Mouse (Mus musculus): Measurements from ENCODE around the gene Fndc4.
A peak's percentile ranks its signal among the peaks of the same experiment; 100 is the strongest.

Gene Fndc4

GRCm38 (mm10) chr5:31295606-31296141 lies at the start of gene Fndc4:
Fndc4 (minus strand) TSS chr5:31296080.
- peak; percentile 83 for DNase-seq

- peak; percentile 83 for DNase-seq
Measured at GRCm38 (mm10) chr5:31328255-31328654, 32.4 kb upstream of the Fndc4 start.

- peak; percentile 8 for DNase-seq
Measured at GRCm38 (mm10) chr5:31326850-31327249, 31.0 kb upstream of the Fndc4 start.

DNA sequence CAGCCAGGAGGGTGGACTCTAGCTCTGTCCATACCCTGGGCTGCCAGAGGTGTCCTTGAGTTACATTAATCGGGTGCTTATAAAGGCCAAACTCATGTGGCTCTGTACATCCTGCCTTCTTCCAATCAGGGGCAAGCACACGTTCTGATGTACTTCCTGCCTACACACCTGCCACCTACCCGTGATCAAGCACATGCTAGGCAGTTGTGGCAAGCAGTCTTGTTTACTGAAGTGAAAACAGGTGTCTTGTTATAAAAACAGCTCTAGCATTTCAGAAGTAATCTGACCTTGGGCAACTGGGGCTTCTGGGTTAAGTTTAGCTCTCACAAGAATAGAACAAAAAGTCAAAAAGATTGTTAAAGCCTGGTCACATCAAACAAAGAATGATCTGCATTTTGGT lies 28.2 kb upstream of the Fndc4 start:
- DNase-seq, result no peak

- no peak for DNase-seq
Measured at GRCm38 (mm10) chr5:31322776-31323175, 26.9 kb upstream of the Fndc4 start.

DNA sequence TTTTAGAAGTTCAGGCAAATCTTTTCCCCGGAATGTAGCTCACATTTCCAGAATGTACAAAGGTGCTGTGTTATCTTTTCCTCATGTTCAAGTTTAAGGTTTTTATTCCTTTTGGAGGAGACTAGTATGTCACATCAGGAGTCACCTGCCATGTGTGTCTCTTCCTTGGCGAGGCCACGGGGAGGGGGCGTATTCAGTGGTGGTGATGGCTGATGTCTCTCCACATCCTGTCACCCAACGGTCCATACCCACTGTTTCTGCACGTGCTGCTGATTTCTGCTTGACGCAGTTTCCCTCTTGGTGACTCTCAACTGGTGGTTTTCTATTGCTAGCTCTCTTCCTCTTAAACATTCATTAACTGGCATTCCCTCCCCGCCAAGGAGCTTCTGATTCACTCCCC lies 16.9 kb upstream of the Fndc4 start:
- DNase-seq, result no peak

GRCm38 (mm10) chr5:31303093-31303492 lies 7.2 kb upstream of the Fndc4 start:
- DNase-seq, result no peak

GRCm38 (mm10) chr5:31301866-31302265 lies 6.0 kb upstream of the Fndc4 start:
- DNase-seq, result no peak

DNA sequence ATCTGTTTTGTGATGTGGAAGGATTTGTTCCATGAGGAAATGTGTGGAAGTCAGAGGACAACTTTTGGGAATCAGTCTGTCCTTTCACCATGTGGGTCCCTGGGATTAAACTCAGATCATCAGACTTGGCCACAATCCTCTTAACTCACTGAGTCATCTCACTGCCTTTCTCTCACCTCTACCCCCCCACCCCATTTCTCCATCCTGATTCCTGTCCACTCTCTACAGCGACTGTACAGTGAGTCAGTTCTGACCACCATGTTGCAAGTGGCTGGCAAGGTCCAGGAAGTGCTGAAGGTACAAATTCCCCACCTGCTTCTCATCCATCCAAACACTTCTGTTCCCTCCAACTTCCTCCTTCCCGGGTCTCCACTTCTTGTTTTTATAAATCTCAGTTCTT lies 2.6 kb upstream of the Fndc4 start:
- no peak for DNase-seq

- DNase-seq, result no peak
Measured at GRCm38 (mm10) chr5:31297981-31298380, 2.1 kb upstream of the Fndc4 start.

DNA sequence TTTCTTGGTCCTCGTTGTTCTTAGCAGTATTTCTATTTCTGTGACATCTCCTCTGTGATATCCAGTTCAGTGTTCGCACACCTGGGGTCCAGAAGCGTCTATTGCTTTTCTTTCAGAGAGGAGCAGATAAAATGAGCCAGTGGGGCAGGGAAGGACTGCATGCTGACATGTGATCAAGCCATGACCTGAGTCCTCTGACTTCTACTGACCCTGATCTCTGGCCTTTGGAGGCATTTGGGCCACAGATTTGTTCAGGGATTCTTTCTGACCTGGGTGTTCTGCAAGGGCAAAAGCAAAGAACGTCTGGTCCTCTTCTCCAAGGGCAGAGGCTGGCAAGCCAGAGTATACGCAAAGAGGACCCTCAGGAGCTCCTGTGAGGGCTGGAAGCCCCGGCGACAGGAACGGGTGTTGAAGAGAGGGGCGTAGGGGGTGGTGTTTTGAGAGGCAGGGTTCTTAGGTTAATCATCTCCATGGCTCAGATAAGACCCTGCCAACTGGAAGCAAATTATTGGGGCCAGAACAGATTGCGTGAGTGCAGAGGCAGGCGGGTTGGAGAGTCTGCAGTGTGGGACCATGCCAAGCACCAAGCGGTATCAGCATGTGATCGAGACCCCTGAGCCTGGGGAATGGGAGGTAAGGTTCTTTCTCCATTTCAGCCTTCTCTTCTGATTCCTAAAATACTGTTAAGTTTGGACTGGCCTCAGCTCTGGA lies 1.3 kb upstream of the Fndc4 start, which contains the start of gene Gckr:
TSS of gene Gckr (plus strand) at position 397 of the 711 bp plus-strand sequence.
- DNase-seq, result no peak

- no peak for DNase-seq
Measured at GRCm38 (mm10) chr5:31294964-31295605, 795 bp downstream of the Fndc4 start.

DNA sequence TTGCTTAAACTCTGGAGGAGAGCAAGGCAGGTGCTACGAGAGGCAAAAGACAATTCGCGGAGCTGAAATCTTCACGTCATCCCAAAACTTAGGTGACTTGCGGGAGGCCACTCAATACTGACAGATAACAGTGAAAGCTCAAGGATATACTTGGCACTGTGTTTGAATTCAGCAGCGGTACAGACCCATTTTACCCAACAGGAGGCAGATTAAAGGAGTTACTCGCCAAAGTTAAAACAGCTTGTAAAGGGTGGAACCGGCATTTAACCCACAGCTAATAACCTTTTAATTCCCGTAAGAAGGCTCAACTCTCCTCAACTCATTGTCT lies 4.6 kb downstream of the Fndc4 start:
- DNase-seq, result no peak

- DNase-seq, result peak; percentile 99
Measured at GRCm38 (mm10) chr5:31290521-31291360, 5.1 kb downstream of the Fndc4 start, which contains the start of gene Ift172. Ift172 (minus strand) TSS chr5:31291116.

- no peak for DNase-seq
Measured at GRCm38 (mm10) chr5:31289626-31290230, 6.2 kb downstream of the Fndc4 start.

GRCm38 (mm10) chr5:31288655-31289054 lies 7.2 kb downstream of the Fndc4 start:
- DNase-seq, result no peak

- DNase-seq, result no peak
Measured at GRCm38 (mm10) chr5:31288225-31288624, 7.7 kb downstream of the Fndc4 start.

GRCm38 (mm10) chr5:31279245-31279988 lies 16.5 kb downstream of the Fndc4 start:
- no peak for DNase-seq

DNA sequence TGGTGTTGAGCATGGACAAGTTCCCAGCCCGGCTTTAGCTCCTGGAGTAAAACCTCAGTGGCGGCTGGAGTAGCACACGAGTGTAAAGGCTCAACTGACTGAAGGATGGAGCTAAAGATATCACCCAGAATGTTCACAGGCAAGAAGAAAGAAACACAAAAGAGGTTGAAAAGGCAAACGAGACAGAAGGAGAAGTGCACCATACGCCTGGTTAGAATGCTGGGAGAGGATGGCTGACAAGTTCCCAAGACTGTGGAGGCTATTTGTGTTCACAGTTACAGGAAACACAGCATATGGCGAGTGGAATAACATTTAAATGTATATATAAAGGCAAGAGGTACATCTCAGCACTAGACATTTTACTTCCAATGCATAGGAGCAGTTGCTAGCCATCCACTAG lies 22.9 kb downstream of the Fndc4 start:
- DNase-seq, result no peak

- no peak for DNase-seq
Measured at GRCm38 (mm10) chr5:31267686-31268085, 28.2 kb downstream of the Fndc4 start.

GRCm38 (mm10) chr5:31266101-31266500 lies 29.8 kb downstream of the Fndc4 start:
- DNase-seq, result no peak

- DNase-seq, result no peak
Measured at GRCm38 (mm10) chr5:31257616-31258015, 38.3 kb downstream of the Fndc4 start.

Data from embryo, embryonic 11 days (tissue).